Mouse (Mus musculus) lung, postnatal 0 days (tissue): ENCODE data around the gene Scfd2. TPM values are rescaled to one million over a fixed set of nuclear protein-coding genes. Genes with fewer than 3 reads are reported as not detected.
A peak's percentile ranks its signal among the peaks of the same experiment; 100 is the strongest.

ENCODE experiments used
- ATAC-seq: fragments of 200-750 bp; cut with Nextera tagmentation; 2 replicates; pipeline ENCODE4 v1.8.0; 2017; ENCODE audit warnings: moderate library complexity
- DNase-seq: peaks from one replicate; pipeline ENCODE4 v3.0.0-alpha.2; 2016; ENCODE audit warnings: low spot score
- H3K27ac ChIP-seq: fragments of 300-500 bp; sonication (generic); 2 replicates; pipeline ENCODE4 v1.5.1; 2014; ENCODE audit warnings: antibody characterized with exemption, mild to moderate bottlenecking, low read length, mixed read lengths
- H3K27me3 ChIP-seq: fragments of 300-500 bp; sonication (generic); replicated peaks from 2 replicates; pipeline ENCODE4 v1.6.1; 2014; ENCODE audit warnings: low read length, mixed read lengths; ENCODE audit not compliant: insufficient read depth
- H3K36me3 ChIP-seq: fragments of 300-500 bp; sonication (generic); 2 replicates; pipeline ENCODE4 v1.6.1; 2014; ENCODE audit warnings: low read length, mixed read lengths; ENCODE audit not compliant: insufficient read depth
- H3K4me1 ChIP-seq: fragments of 300-500 bp; sonication (generic); 2 replicates; pipeline ENCODE4 v1.6.1; 2014; ENCODE audit warnings: antibody characterized with exemption, low read depth, low read length, mixed read lengths; ENCODE audit not compliant: insufficient read depth
- H3K4me2 ChIP-seq: fragments of 300-500 bp; sonication (generic); replicated peaks from 2 replicates; pipeline ENCODE4 v1.6.1; 2014; ENCODE audit warnings: low read depth, mild to moderate bottlenecking, low read length, moderate library complexity, mixed read lengths
- H3K4me3 ChIP-seq: fragments of 300-500 bp; sonication (generic); 2 replicates; pipeline ENCODE4 v1.5.1; 2014; ENCODE audit warnings: low read depth, low read length
- H3K9ac ChIP-seq: fragments of 300-500 bp; sonication (generic); replicated peaks from 2 replicates; pipeline ENCODE4 v1.6.1; 2014; ENCODE audit warnings: low read depth, mild to moderate bottlenecking
- H3K9me3 ChIP-seq: fragments of 300-500 bp; sonication (generic); 2 replicates; pipeline ENCODE4 v1.6.1; 2016; ENCODE audit warnings: low read length, mixed read lengths
- CTCF ChIP-seq: IDR thresholded peaks from 2 replicates; pipeline ENCODE4 v1.5.1; 2016; ENCODE audit warnings: antibody characterized with exemption, mild to moderate bottlenecking
- EP300 ChIP-seq: IDR thresholded peaks from 2 replicates; pipeline ENCODE4 v1.6.1; 2016; ENCODE audit warnings: antibody characterized with exemption, mild to moderate bottlenecking, control low read depth
- WGBS: fragments of 180-500 bp; shearing (Covaris S2); extraction: QIAGEN DNeasy Blood & Tissue Kit; methylation state at CpG from one replicate; pipeline ENCODE4 v1.1.7; 2014; 5-methylcytosine and 5-hydroxymethylcytosine counted together
- polyA plus RNA-seq: library from polyadenylated mRNA; unstranded; fragments of >200 nt; fragmentation: Nextera tagmentation; extraction: Ambion mirVana; gene quantifications from 2 replicates; pipeline ENCODE4 v1.2.1, GENCODE M21; 2015

Gene Scfd2
- polyA plus RNA-seq, 1 experiment from 2014 or later: 11.4 TPM

DNA sequence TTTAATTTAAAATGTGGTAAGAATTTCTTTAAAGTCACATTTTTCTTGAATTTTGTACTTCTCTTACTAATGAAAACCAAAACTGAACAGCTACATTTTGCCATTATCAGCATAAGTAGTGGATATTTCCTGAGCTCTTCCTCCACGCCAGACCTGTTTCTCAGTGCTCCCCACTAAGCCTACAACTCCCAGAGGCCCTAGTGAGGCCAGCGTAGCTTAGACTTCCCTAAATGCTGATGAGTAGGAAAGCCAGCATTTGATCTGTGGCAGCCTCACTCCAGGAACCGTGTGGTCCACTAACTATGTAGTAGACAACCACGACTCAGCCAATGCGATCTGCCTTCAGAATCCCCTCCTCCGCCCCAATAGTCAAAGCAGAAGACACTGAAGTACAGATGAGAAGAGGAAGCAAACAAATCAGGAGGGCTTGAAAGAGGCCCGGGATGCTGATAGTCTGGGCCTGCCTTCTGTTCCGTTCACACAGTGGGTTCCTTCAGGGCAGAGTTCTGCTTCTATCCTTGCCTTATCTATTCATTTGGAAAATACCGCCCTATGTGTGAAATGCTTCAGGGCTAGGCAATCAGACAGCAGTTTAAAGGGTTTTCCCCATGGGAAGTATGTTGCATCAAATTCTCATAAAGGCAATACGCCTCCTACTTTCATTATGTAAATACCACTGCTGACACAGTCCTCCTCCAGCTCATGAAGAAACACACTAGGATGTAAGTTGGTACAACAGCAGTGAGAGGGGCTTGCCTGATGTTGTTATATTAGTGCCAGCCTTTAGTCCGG lies 183.3 kb downstream of the Scfd2 start:
- ATAC-seq (no peak), DNase-seq (no peak)
- no peaks in the 10 kb centered on the region for H3K4me1 ChIP-seq
- 75% methylated on average over 11 of the region's 11 CpGs for WGBS
- no peaks in the 10 kb centered on the region for H3K27me3 ChIP-seq
- no peaks in the 10 kb centered on the region for H3K36me3 ChIP-seq
- H3K4me2 ChIP-seq: no peak overlapping the region
- no peak overlapping the region for H3K9ac ChIP-seq
- no peak overlapping the region for H3K4me3 ChIP-seq
- H3K27ac ChIP-seq: no peak overlapping the region
- no peaks in the 10 kb centered on the region for H3K9me3 ChIP-seq
- TF ChIP-seq CTCF (no peak), EP300 (no peak)

- no peak overlapping the region for H3K9ac ChIP-seq
- H3K4me3 ChIP-seq: no peak overlapping the region
- H3K4me2 ChIP-seq: no peak overlapping the region
- no peak overlapping the region for H3K27ac ChIP-seq
- H3K4me1 ChIP-seq: no peaks in the 10 kb centered on the region
- no peaks in the 10 kb centered on the region for H3K36me3 ChIP-seq
- DNase-seq (no peak), ATAC-seq (no peak)
- no peaks in the 10 kb centered on the region for H3K27me3 ChIP-seq
- no peaks in the 10 kb centered on the region for H3K9me3 ChIP-seq
- 43% methylated on average over 2 of the region's 2 CpGs for WGBS
- TF ChIP-seq CTCF (no peak), EP300 (no peak)
These were observed 188.5 kb downstream of the Scfd2 start for GRCm38 (mm10) chr5:74343045-74343444.

DNA sequence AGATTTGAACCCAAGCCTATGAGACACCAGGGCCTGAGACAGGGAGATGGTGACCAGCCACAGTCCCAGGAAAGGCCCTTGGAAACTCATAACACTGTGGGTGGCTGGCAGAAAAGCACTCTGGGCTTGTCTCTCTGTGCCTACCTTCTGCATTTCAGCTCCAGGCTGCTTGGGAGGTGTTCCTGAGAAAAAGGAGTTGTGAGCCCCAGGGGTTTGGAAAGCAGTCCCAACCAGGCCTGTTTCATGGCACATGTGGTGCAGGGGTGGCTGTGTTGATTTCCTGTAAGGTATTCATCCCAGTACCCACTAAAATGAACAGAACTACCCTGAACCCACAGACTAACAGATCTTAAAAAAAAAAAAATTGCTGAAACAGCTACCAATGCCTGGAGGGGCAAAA lies 189.0 kb downstream of the Scfd2 start:
- Histone ChIP-seq H3K27me3 (no peaks in the 10 kb centered on the region), H3K36me3 (no peaks in the 10 kb centered on the region), H3K4me2 (no peak overlapping the region), H3K27ac (no peak overlapping the region), H3K4me1 (no peaks in the 10 kb centered on the region), H3K4me3 (no peak overlapping the region), H3K9me3 (no peaks in the 10 kb centered on the region), H3K9ac (no peak overlapping the region)
- no peak for DNase-seq
- TF ChIP-seq CTCF: no peak
- no peak for TF ChIP-seq EP300
- no peak for ATAC-seq

GRCm38 (mm10) chr5:74337491-74337890 lies 194.1 kb downstream of the Scfd2 start:
- TF ChIP-seq EP300 (no peak), CTCF (no peak)
- ATAC-seq (no peak), DNase-seq (peak; percentile 31)
- Histone ChIP-seq H3K27me3 (no peaks in the 10 kb centered on the region), H3K27ac (no peak overlapping the region), H3K36me3 (no peaks in the 10 kb centered on the region), H3K4me1 (no peaks in the 10 kb centered on the region), H3K4me3 (no peak overlapping the region), H3K4me2 (no peak overlapping the region), H3K9me3 (no peaks in the 10 kb centered on the region), H3K9ac (no peak overlapping the region)
- WGBS: 85% methylated on average over 3 of the region's 3 CpGs

DNA sequence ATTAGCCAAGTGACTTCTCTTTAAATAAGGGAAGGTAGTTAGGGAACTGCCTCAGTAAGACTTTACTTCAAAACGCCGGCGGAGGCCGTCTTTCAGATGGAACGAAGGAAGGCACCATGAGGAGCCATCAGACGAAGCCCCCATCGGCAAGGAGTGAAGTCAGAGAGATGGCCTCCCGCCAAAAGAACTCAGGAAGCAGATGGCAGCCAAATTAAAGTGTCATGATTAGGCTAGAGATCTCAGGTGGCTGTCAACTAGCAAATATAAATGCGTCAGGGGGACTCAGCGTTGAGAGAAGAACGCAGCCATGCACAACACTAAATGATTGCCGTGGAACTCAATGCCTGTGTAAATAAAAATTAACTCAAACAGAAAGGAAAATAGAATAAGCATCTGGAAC lies 194.8 kb downstream of the Scfd2 start:
- 64% methylated on average over 12 of the region's 12 CpGs for WGBS
- DNase-seq (peak; percentile 12), ATAC-seq (no peak)
- H3K27ac ChIP-seq: no peak overlapping the region
- H3K4me1 ChIP-seq: no peaks in the 10 kb centered on the region
- H3K9me3 ChIP-seq: no peaks in the 10 kb centered on the region
- H3K9ac ChIP-seq: no peak overlapping the region
- no peak for TF ChIP-seq CTCF
- TF ChIP-seq EP300: no peak
- H3K4me3 ChIP-seq: no peak overlapping the region
- H3K4me2 ChIP-seq: no peak overlapping the region
- no peaks in the 10 kb centered on the region for H3K27me3 ChIP-seq
- H3K36me3 ChIP-seq: no peaks in the 10 kb centered on the region

- 66% methylated on average over 3 of the region's 3 CpGs for WGBS
- Histone ChIP-seq H3K4me3 (no peak overlapping the region), H3K36me3 (no peaks in the 10 kb centered on the region), H3K27me3 (no peaks in the 10 kb centered on the region), H3K27ac (no peak overlapping the region), H3K4me1 (no peaks in the 10 kb centered on the region), H3K4me2 (no peak overlapping the region), H3K9ac (no peak overlapping the region), H3K9me3 (no peaks in the 10 kb centered on the region)
- ATAC-seq (no peak), DNase-seq (no peak)
- TF ChIP-seq CTCF (no peak), EP300 (no peak)
These were observed 198.3 kb downstream of the Scfd2 start for GRCm38 (mm10) chr5:74333258-74333657.

DNA sequence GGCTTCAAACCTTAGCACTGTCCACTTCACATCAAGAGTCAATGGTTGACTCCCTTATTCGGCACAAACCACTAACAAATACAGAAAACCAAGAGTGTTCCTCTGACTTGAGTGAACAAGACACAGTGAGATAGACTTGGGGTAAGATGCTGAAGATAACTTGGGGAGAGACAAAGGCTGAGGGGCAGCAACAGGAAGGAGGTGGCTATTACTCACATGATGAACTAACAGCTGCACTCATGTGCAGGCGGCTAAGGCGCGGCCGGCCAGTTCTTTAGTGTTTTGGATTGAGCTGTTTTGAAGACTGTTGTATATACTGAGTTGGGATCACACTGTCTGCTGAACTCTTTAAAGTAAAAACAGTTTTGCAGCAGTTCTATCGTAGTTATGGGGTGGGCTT lies 205.3 kb downstream of the Scfd2 start:
- no peak overlapping the region for H3K9ac ChIP-seq
- no peak overlapping the region for H3K4me2 ChIP-seq
- no peaks in the 10 kb centered on the region for H3K27me3 ChIP-seq
- H3K9me3 ChIP-seq: no peaks in the 10 kb centered on the region
- H3K4me1 ChIP-seq: no peaks in the 10 kb centered on the region
- H3K36me3 ChIP-seq: no peaks in the 10 kb centered on the region
- ATAC-seq: no peak
- TF ChIP-seq EP300 (no peak), CTCF (no peak)
- 73% methylated on average over 6 of the region's 6 CpGs for WGBS
- no peak for DNase-seq
- no peak overlapping the region for H3K4me3 ChIP-seq
- H3K27ac ChIP-seq: no peak overlapping the region
